Mouse (Mus musculus) testis, adult 2 months (tissue): ENCODE results near the gene Gpr1.

Source experiments
- CTCF ChIP-seq: fragments of 200-500 bp; IDR thresholded peaks from 2 replicates; pipeline ENCODE4 v1.5.1; 2012; ENCODE audit warnings: low read depth, mild to moderate bottlenecking, inconsistent platforms, low read length, moderate library complexity; ENCODE audit not compliant: control insufficient read depth, insufficient read depth, insufficient replicate concordance
- POLR2A ChIP-seq: fragments of 200-500 bp; IDR thresholded peaks from 2 replicates; pipeline ENCODE4 v1.6.1; 2012; ENCODE audit warnings: low read depth, mild to moderate bottlenecking, inconsistent platforms, low read length, moderate library complexity; ENCODE audit not compliant: control insufficient read depth

- no peak for TF ChIP-seq CTCF
- no peak for TF ChIP-seq POLR2A
These were observed 18.4 kb downstream of the Gpr1 start for GRCm38 (mm10) chr1:63195848-63196512.
